Mouse (Mus musculus): ENCODE data around the gene Fn3k. TPM values are rescaled to one million over a fixed set of nuclear protein-coding genes. Genes with fewer than 3 reads are reported as not detected.

Fn3k gene
- total and polyA plus RNA-seq, 2 experiments = 13.4 to 17.1 TPM

DNA sequence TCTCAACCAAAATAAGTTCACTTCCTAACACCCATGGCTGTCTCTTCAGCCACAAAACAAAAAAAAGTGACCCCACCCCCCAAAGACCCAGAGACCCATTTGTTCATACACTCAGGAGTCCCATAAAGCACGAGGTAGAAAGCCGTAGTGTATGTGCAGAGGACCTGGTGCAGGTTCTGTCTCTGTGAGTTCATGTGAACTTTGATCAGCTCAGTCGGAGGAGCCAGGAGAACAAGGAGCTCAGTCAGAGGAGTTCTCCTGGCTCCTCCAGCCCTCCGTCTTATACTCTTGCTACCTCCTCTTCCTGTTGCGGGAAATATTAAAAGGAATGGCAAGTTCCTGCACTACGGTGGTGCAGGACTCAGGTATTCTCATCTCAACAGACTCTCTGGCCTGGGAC lies 32.7 kb downstream of the Fn3k start:
- Histone ChIP-seq H3K4me3 (ENCODE audit: insufficient read depth, low read depth, low read length) (no peak overlapping the region), H3K27ac (replicated peaks; ENCODE audit: insufficient read depth, low read depth, low read length) (no peak overlapping the region), H3K36me3 (ENCODE audit: control insufficient read depth, insufficient read depth, low read length) (peaks cover 21% of the 10 kb centered on the region; the same call in 1 of the 2 replicates), H3K9ac (ENCODE audit: low read depth, low read length) (no peak overlapping the region), H3K79me2 (ENCODE audit: control insufficient read depth, insufficient read depth, low read length) (no peaks in the 10 kb centered on the region), H3K27me3 (ENCODE audit: control insufficient read depth, insufficient read depth, low read length) (no peaks in the 10 kb centered on the region), H3K4me1 (ENCODE audit: control insufficient read depth, insufficient read depth, low read length) (no peaks in the 10 kb centered on the region)
- 96% methylated on average over 6 of the region's 6 CpGs for WGBS
- TF ChIP-seq POLR2A (IDR thresholded peaks at IDR 0.05; ENCODE audit: extremely low read depth, insufficient read depth, low read length) (no peak), CTCF (IDR thresholded peaks at IDR 0.05; ENCODE audit: low read depth, low read length) (no peak)
- DNase-seq (ENCODE audit: extremely low read depth, low read depth, low spot score) = no peak

DNA sequence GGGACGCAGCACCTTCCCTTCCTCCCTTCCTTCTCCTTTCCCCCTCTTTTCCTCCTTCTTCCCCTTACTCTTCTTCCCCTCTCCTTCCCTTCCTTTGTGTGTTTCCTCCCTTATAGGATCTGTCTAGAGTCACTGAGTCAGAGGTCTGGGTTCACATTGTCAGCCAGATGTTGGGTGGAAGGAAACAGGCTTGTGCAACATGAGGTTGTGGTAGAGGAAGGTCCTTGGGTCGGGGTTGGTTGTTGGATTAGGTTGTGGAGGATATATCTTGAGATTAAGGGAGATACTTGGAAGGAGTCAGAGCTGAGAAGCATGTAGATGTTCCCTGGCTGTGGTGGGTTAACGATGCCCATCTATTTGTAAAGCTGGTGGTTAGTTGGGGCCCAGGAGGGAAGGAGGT lies 40.1 kb downstream of the Fn3k start:
- DNase-seq (ENCODE audit: extremely low read depth, low read depth, low spot score) = no peak
- H3K79me2 ChIP-seq (ENCODE audit: control insufficient read depth, insufficient read depth, low read length) = no peaks in the 10 kb centered on the region
- H3K9ac ChIP-seq (ENCODE audit: low read depth, low read length) = no peak overlapping the region
- H3K27me3 ChIP-seq (ENCODE audit: control insufficient read depth, insufficient read depth, low read length) = no peaks in the 10 kb centered on the region
- H3K4me3 ChIP-seq (ENCODE audit: insufficient read depth, low read depth, low read length) = no peak overlapping the region
- no peak overlapping the region for H3K27ac ChIP-seq (replicated peaks; ENCODE audit: insufficient read depth, low read depth, low read length)
- TF ChIP-seq CTCF (IDR thresholded peaks at IDR 0.05; ENCODE audit: low read depth, low read length) (no peak), POLR2A (IDR thresholded peaks at IDR 0.05; ENCODE audit: extremely low read depth, insufficient read depth, low read length) (no peak)
- no peaks in the 10 kb centered on the region for H3K4me1 ChIP-seq (ENCODE audit: control insufficient read depth, insufficient read depth, low read length)
- H3K36me3 ChIP-seq (ENCODE audit: control insufficient read depth, insufficient read depth, low read length) = no peaks in the 10 kb centered on the region; the same call in 1 of the 2 replicates
- WGBS = 78% methylated on average over 3 of the region's 3 CpGs

- DNase-seq (ENCODE audit: extremely low read depth, low read depth, low spot score) = peak; percentile 59
- H3K79me2 ChIP-seq (ENCODE audit: control insufficient read depth, insufficient read depth, low read length) = no peaks in the 10 kb centered on the region
- H3K4me3 ChIP-seq (ENCODE audit: insufficient read depth, low read depth, low read length) = no peak overlapping the region
- no peak overlapping the region for H3K27ac ChIP-seq (replicated peaks; ENCODE audit: insufficient read depth, low read depth, low read length)
- H3K4me1 ChIP-seq (ENCODE audit: control insufficient read depth, insufficient read depth, low read length) = no peaks in the 10 kb centered on the region
- TF ChIP-seq CTCF (IDR thresholded peaks at IDR 0.05; ENCODE audit: low read depth, low read length) = peak; percentile 91
- TF ChIP-seq POLR2A (IDR thresholded peaks at IDR 0.05; ENCODE audit: extremely low read depth, insufficient read depth, low read length) = no peak
- WGBS = 12% methylated on average over 9 of the region's 9 CpGs
- H3K27me3 ChIP-seq (ENCODE audit: control insufficient read depth, insufficient read depth, low read length) = no peaks in the 10 kb centered on the region
- H3K9ac ChIP-seq (ENCODE audit: low read depth, low read length) = peak overlapping the region; percentile 32; the same call in 1 of the 2 replicates
- no peaks in the 10 kb centered on the region; the same call in 1 of the 2 replicates for H3K36me3 ChIP-seq (ENCODE audit: control insufficient read depth, insufficient read depth, low read length)
Observed at GRCm38 (mm10) chr11:121475699-121476415, 41.1 kb downstream of the Fn3k start.

GRCm38 (mm10) chr11:121479476-121480203 lies 44.9 kb downstream of the Fn3k start:
- Histone ChIP-seq H3K27ac (replicated peaks; ENCODE audit: insufficient read depth, low read depth, low read length) (no peak overlapping the region), H3K4me1 (ENCODE audit: control insufficient read depth, insufficient read depth, low read length) (no peaks in the 10 kb centered on the region), H3K79me2 (ENCODE audit: control insufficient read depth, insufficient read depth, low read length) (peaks cover 7% of the 10 kb centered on the region; the same call in 1 of the 2 replicates), H3K36me3 (ENCODE audit: control insufficient read depth, insufficient read depth, low read length) (no peaks in the 10 kb centered on the region; the same call in 1 of the 2 replicates), H3K4me3 (ENCODE audit: insufficient read depth, low read depth, low read length) (no peak overlapping the region), H3K27me3 (ENCODE audit: control insufficient read depth, insufficient read depth, low read length) (no peaks in the 10 kb centered on the region), H3K9ac (ENCODE audit: low read depth, low read length) (no peak overlapping the region)
- TF ChIP-seq CTCF (IDR thresholded peaks at IDR 0.05; ENCODE audit: low read depth, low read length) = no peak
- TF ChIP-seq POLR2A (IDR thresholded peaks at IDR 0.05; ENCODE audit: extremely low read depth, insufficient read depth, low read length) = no peak
- WGBS = 85% methylated on average over 15 of the region's 15 CpGs
- no peak for DNase-seq (ENCODE audit: extremely low read depth, low read depth, low spot score)

GRCm38 (mm10) chr11:121481129-121481528 lies 46.4 kb downstream of the Fn3k start:
- Histone ChIP-seq H3K79me2 (ENCODE audit: control insufficient read depth, insufficient read depth, low read length) (peaks cover 7% of the 10 kb centered on the region; the same call in 1 of the 2 replicates), H3K4me1 (ENCODE audit: control insufficient read depth, insufficient read depth, low read length) (no peaks in the 10 kb centered on the region), H3K27ac (replicated peaks; ENCODE audit: insufficient read depth, low read depth, low read length) (no peak overlapping the region), H3K9ac (ENCODE audit: low read depth, low read length) (no peak overlapping the region), H3K4me3 (ENCODE audit: insufficient read depth, low read depth, low read length) (no peak overlapping the region), H3K27me3 (ENCODE audit: control insufficient read depth, insufficient read depth, low read length) (no peaks in the 10 kb centered on the region), H3K36me3 (ENCODE audit: control insufficient read depth, insufficient read depth, low read length) (no peaks in the 10 kb centered on the region; the same call in 1 of the 2 replicates)
- peak; percentile 19 for DNase-seq (ENCODE audit: extremely low read depth, low read depth, low spot score)
- no peak for TF ChIP-seq POLR2A (IDR thresholded peaks at IDR 0.05; ENCODE audit: extremely low read depth, insufficient read depth, low read length)
- TF ChIP-seq CTCF (IDR thresholded peaks at IDR 0.05; ENCODE audit: low read depth, low read length) = no peak
- WGBS = 59% methylated on average over 2 of the region's 2 CpGs
